Mouse (Mus musculus) CH12.LX (cell line): Measurements from ENCODE around the gene Gm6377. TPM values are rescaled to one million over a fixed set of nuclear protein-coding genes. Genes with fewer than 3 reads are reported as not detected.

ENCODE experiments used
- DNase-seq: peaks from one replicate; pipeline ENCODE4 v3.0.0-alpha.2; 2013; ENCODE audit errors: extremely low read depth
- H3K27ac ChIP-seq: 2 replicates; pipeline ENCODE4 v1.5.1; 2012; ENCODE audit warnings: low read depth, mild to moderate bottlenecking, control low read depth, moderate library complexity; ENCODE audit not compliant: insufficient read depth
- H3K27me3 ChIP-seq: replicated peaks from 2 replicates; pipeline ENCODE3; 2012; ENCODE audit warnings: inconsistent platforms
- H3K36me3 ChIP-seq, 2 experiments: replicated peaks in 1 of 2; 2 replicates each; pipeline versions ENCODE3 to v1.6.1; 2012; ENCODE audit warnings: inconsistent platforms in 1 of 2, low read length in 1 of 2, mild to moderate bottlenecking in 1 of 2, mixed read lengths in 1 of 2, moderate library complexity in 1 of 2; ENCODE audit not compliant: control insufficient read depth in 1 of 2, insufficient read depth in 1 of 2
- H3K4me1 ChIP-seq, 2 experiments: 2 replicates each; pipeline ENCODE4 v1.6.1; 2012; ENCODE audit warnings: inconsistent platforms in 1 of 2, moderate library complexity in 1 of 2; ENCODE audit not compliant: insufficient read depth in 2 of 2, control insufficient read depth in 1 of 2
- H3K4me2 ChIP-seq: 2 replicates; pipeline ENCODE4 v1.6.1; 2012; ENCODE audit warnings: low read depth, mild to moderate bottlenecking, control low read depth; ENCODE audit not compliant: poor library complexity, insufficient read depth, severe bottlenecking
- H3K4me3 ChIP-seq, 3 experiments: fragments of 150-350 bp in 1 of 3; sonication (generic) in 1 of 3; replicated peaks in 1 of 3; 2 replicates each; pipeline versions ENCODE3 to v1.5.1; 2011 to 2012; ENCODE audit warnings: low read depth in 2 of 3, low read length in 2 of 3, mild to moderate bottlenecking in 2 of 3, moderate library complexity in 2 of 3, control low read depth in 1 of 3, improper control_type of control experiment in 1 of 3, inconsistent platforms in 1 of 3, mixed read lengths in 1 of 3; ENCODE audit not compliant: poor library complexity in 1 of 3
- H3K79me2 ChIP-seq: replicated peaks from 2 replicates; pipeline ENCODE4 v1.6.1; 2012; ENCODE audit warnings: mild to moderate bottlenecking, moderate library complexity; ENCODE audit not compliant: control insufficient read depth, poor library complexity, insufficient read depth, severe bottlenecking; ENCODE audit errors: extremely low read depth
- H3K9ac ChIP-seq: 2 replicates; pipeline ENCODE4 v1.6.1; 2012; ENCODE audit warnings: low read depth, mild to moderate bottlenecking, control low read depth, moderate library complexity; ENCODE audit not compliant: insufficient read depth
- H3K9me3 ChIP-seq: replicated peaks from 2 replicates; pipeline ENCODE3; 2012; ENCODE audit warnings: low read length, inconsistent platforms, mixed read lengths
- BHLHE40 ChIP-seq: IDR thresholded peaks from 2 replicates; pipeline ENCODE4 v1.6.1; 2011; ENCODE audit warnings: mild to moderate bottlenecking, low read depth, low read length, improper control_type of control experiment
- CHD1 ChIP-seq: IDR thresholded peaks from 2 replicates; pipeline ENCODE4 v1.6.1; 2012; ENCODE audit warnings: low read depth, low read length, improper control_type of control experiment, inconsistent platforms
- CHD2 ChIP-seq: IDR thresholded peaks from 2 replicates; pipeline ENCODE4 v1.6.1; 2011; ENCODE audit warnings: low read length, improper control_type of control experiment
- CTCF ChIP-seq, 2 experiments: IDR thresholded peaks in 1 of 2; conservative IDR thresholded peaks in 1 of 2; 2 replicates each; pipeline ENCODE4 v1.5.1; 2011 to 2012; ENCODE audit warnings: low read depth in 2 of 2, low read length in 2 of 2, improper control_type of control experiment in 1 of 2, inconsistent platforms in 1 of 2, mild to moderate bottlenecking in 1 of 2, moderate library complexity in 1 of 2
- E2F4 ChIP-seq: IDR thresholded peaks from 2 replicates; pipeline ENCODE4 v1.6.1; 2011; ENCODE audit warnings: low read depth, low read length, improper control_type of control experiment; ENCODE audit not compliant: insufficient replicate concordance
- ELF1 ChIP-seq: IDR thresholded peaks from 2 replicates; pipeline ENCODE4 v1.6.1; 2014; ENCODE audit warnings: low read depth, mild to moderate bottlenecking, inconsistent platforms, low read length, improper control_type of control experiment
- EP300 ChIP-seq: IDR thresholded peaks from 2 replicates; pipeline ENCODE4 v1.6.1; 2011; ENCODE audit warnings: low read length, improper control_type of control experiment
- GABPA ChIP-seq: IDR thresholded peaks from 2 replicates; pipeline ENCODE4 v1.6.1; 2012; ENCODE audit warnings: low read depth, low read length, improper control_type of control experiment, inconsistent platforms; ENCODE audit not compliant: insufficient replicate concordance
- JUN ChIP-seq: IDR thresholded peaks from 2 replicates; pipeline ENCODE4 v1.6.1; 2011; ENCODE audit warnings: low read depth, mild to moderate bottlenecking, low read length, improper control_type of control experiment, moderate library complexity; ENCODE audit not compliant: insufficient read depth
- JUND ChIP-seq: conservative IDR thresholded peaks from 2 replicates; pipeline ENCODE4 v1.6.1; 2011; ENCODE audit warnings: low read depth, low read length, improper control_type of control experiment
- MAFK ChIP-seq: IDR thresholded peaks from 2 replicates; pipeline ENCODE4 v1.6.1; 2011; ENCODE audit warnings: low read length, improper control_type of control experiment; ENCODE audit not compliant: insufficient replicate concordance
- MAX ChIP-seq: IDR thresholded peaks from 2 replicates; pipeline ENCODE4 v1.6.1; 2011; ENCODE audit warnings: low read length, improper control_type of control experiment
- MAZ ChIP-seq: IDR thresholded peaks from 2 replicates; pipeline ENCODE4 v1.6.1; 2012; ENCODE audit warnings: low read depth, mild to moderate bottlenecking, inconsistent platforms, low read length, improper control_type of control experiment, moderate library complexity
- MXI1 ChIP-seq: IDR thresholded peaks from 2 replicates; pipeline ENCODE4 v1.6.1; 2011; ENCODE audit warnings: mild to moderate bottlenecking, low read depth, low read length, improper control_type of control experiment
- MYC ChIP-seq: IDR thresholded peaks from 2 replicates; pipeline ENCODE4 v1.6.1; 2011; ENCODE audit warnings: low read depth, mild to moderate bottlenecking, improper control_type of control experiment, low read length
- NRF1 ChIP-seq: IDR thresholded peaks from 2 replicates; pipeline ENCODE4 v1.6.1; 2014; ENCODE audit warnings: low read depth, mild to moderate bottlenecking, inconsistent platforms, low read length, improper control_type of control experiment, moderate library complexity
- PAX5 ChIP-seq: IDR thresholded peaks from 2 replicates; pipeline ENCODE4 v1.6.1; 2012; ENCODE audit warnings: low read length, inconsistent platforms, mixed read lengths
- POLR2A ChIP-seq: IDR thresholded peaks from 2 replicates; pipeline ENCODE4 v1.6.1; 2011; ENCODE audit warnings: low read depth, mild to moderate bottlenecking, improper control_type of control experiment, low read length
- RAD21 ChIP-seq: IDR thresholded peaks from 2 replicates; pipeline ENCODE4 v1.6.1; 2011; ENCODE audit warnings: low read depth, mild to moderate bottlenecking, low read length, improper control_type of control experiment, moderate library complexity
- SIN3A ChIP-seq: IDR thresholded peaks from 2 replicates; pipeline ENCODE4 v1.6.1; 2012; ENCODE audit warnings: low read length, improper control_type of control experiment, inconsistent platforms
- TBP ChIP-seq: conservative IDR thresholded peaks from 2 replicates; pipeline ENCODE4 v1.6.1; 2011; ENCODE audit warnings: low read depth, low read length, improper control_type of control experiment
- TCF12 ChIP-seq: IDR thresholded peaks from 2 replicates; pipeline ENCODE4 v1.6.1; 2014; ENCODE audit warnings: low read depth, mild to moderate bottlenecking, inconsistent platforms, low read length, improper control_type of control experiment
- UBTF ChIP-seq: IDR thresholded peaks from 2 replicates; pipeline ENCODE4 v1.6.1; 2012; ENCODE audit warnings: low read depth, mild to moderate bottlenecking, inconsistent platforms, low read length, improper control_type of control experiment, moderate library complexity
- ZC3H11A ChIP-seq: IDR thresholded peaks from 2 replicates; pipeline ENCODE4 v1.6.1; 2012; ENCODE audit warnings: low read depth, mild to moderate bottlenecking, inconsistent platforms, low read length, improper control_type of control experiment
- ZKSCAN1 ChIP-seq: IDR thresholded peaks from 2 replicates; pipeline ENCODE4 v1.6.1; 2012; ENCODE audit warnings: low read depth, inconsistent platforms, low read length, improper control_type of control experiment, borderline replicate concordance
- ZMIZ1 ChIP-seq: IDR thresholded peaks from 2 replicates; pipeline ENCODE4 v1.6.1; 2012; ENCODE audit warnings: low read depth, mild to moderate bottlenecking, inconsistent platforms, low read length, improper control_type of control experiment
- dilution Hi-C: fragments of 300-500 bp; cut with MboI; formaldehyde crosslinking; loops from 2 replicates; pipeline ENCODE4 v1.14.3; 2020; ENCODE audit warnings: low sequenced_read_pairs; ENCODE audit not compliant: extremely low pct_unique_long_range_greater_than_20kb, extremely low pct_ligation_motif_present
- in situ Hi-C: fragments of 300-500 bp; cut with MboI; formaldehyde crosslinking; loops from 3 replicates; pipeline ENCODE4 v1.14.3; 2019; ENCODE audit warnings: low sequenced_read_pairs, low pct_ligation_motif_present, low pct_unique_long_range_greater_than_20kb, mixed read lengths
- polyA plus RNA-seq: library from polyadenylated mRNA; unstranded; fragments of >175 nt; gene quantifications from 2 replicates; pipeline ENCODE4 v1.2.1, GENCODE M21; 2012; ENCODE audit warnings: low read depth; ENCODE audit not compliant: insufficient read length
- total RNA-seq, 2 experiments: library from RNA; depleted of rRNA; stranded (reverse); fragments of 300-350 nt in 1 of 2; fragments of >200 nt in 1 of 2; gene quantifications; 2 replicates each; pipeline ENCODE4 v1.2.3; 2012 to 2014

Gm6377 gene
- total and polyA plus RNA-seq, 3 experiments: 0.34 to 1.2 (median 0.56) TPM

GRCm38 (mm10) chrX:109184706-109185478, 11.7 kb upstream of the Gm6377 start:
- Histone ChIP-seq H3K9ac (no peak overlapping the region), H3K9me3 (no peaks in the 10 kb centered on the region), H3K4me3 (no peak overlapping the region), H3K79me2 (no peaks in the 10 kb centered on the region), H3K4me1 (no peaks in the 10 kb centered on the region), H3K27ac (no peak overlapping the region), H3K4me2 (no peak overlapping the region), H3K36me3 (no peaks in the 10 kb centered on the region), H3K27me3 (no peaks in the 10 kb centered on the region)
- DNase-seq: no peak
- dilution Hi-C loops: no loop called here
- no peak for TF ChIP-seq CTCF (conservative IDR thresholded peaks at IDR 0.05 in 1 of 2, IDR thresholded peaks at IDR 0.05 in 1 of 2; ENCODE audit: low read depth in 2 of 2, low read length in 2 of 2)
- no peak for TF ChIP-seq MXI1
- no peak for TF ChIP-seq UBTF
- TF ChIP-seq NRF1: no peak
- TF ChIP-seq MAFK: no peak
- no peak for TF ChIP-seq GABPA
- TF ChIP-seq MAZ: no peak
- TF ChIP-seq POLR2A: no peak
- TF ChIP-seq BHLHE40: no peak
- TF ChIP-seq E2F4: no peak
- no peak for TF ChIP-seq JUN
- TF ChIP-seq MYC: no peak
- no peak for TF ChIP-seq TBP
- no peak for TF ChIP-seq ELF1
- no peak for TF ChIP-seq ZKSCAN1
- no peak for TF ChIP-seq CHD2
- in situ Hi-C loops: no loop called here

- no peak for TF ChIP-seq ZMIZ1
- no peak for TF ChIP-seq CHD1
- no peak for TF ChIP-seq CHD2
- no peak for TF ChIP-seq EP300
- no peak for TF ChIP-seq ZC3H11A
- no peak for TF ChIP-seq SIN3A
- no peak for TF ChIP-seq NRF1
- TF ChIP-seq MYC: no peak
- TF ChIP-seq MAX: no peak
- no peak for TF ChIP-seq JUN
- TF ChIP-seq JUND: no peak
- no peak for TF ChIP-seq TBP
- TF ChIP-seq PAX5: no peak
- no peak for TF ChIP-seq TCF12
- TF ChIP-seq UBTF: no peak
- TF ChIP-seq RAD21: no peak
- TF ChIP-seq, all 38 proteins: peak for 0
- Histone ChIP-seq H3K36me3 (no peaks in the 10 kb centered on the region), H3K4me2 (no peak overlapping the region), H3K27me3 (no peaks in the 10 kb centered on the region), H3K9me3 (no peaks in the 10 kb centered on the region), H3K9ac (no peak overlapping the region), H3K79me2 (no peaks in the 10 kb centered on the region), H3K27ac (no peak overlapping the region), H3K4me3 (no peak overlapping the region), H3K4me1 (peaks cover 0 to 8% of the 10 kb centered on the region in 2 experiments; a peak in 1 of 4 replicates)
- in situ Hi-C loops: no loop called here
- DNase-seq: no peak
- dilution Hi-C loops: no loop called here
Measured at GRCm38 (mm10) chrX:109189607-109190006, 6.9 kb upstream of the Gm6377 start.
